Mouse (Mus musculus) monocyte, adult 2 months (primary cell): ENCODE data around the gene Slc16a11.
"Not testable (repeated sequence)": the region's sequence is repeated elsewhere in the genome, so short reads cannot be mapped to it uniquely, and the experiment has no call there.

ENCODE experiments used
- DNase-seq, 2 experiments: peaks; one replicate each; pipeline ENCODE4 v3.0.0; 2022; ENCODE audit warnings: low spot score in 2 of 2, low read depth in 1 of 2

The Slc16a11 gene

GRCm38 (mm10) chr11:70212423-70212822 is at the start of gene Slc16a11:
TSS of gene Slc16a11 (plus strand) at chr11:70212752.
- no peak for DNase-seq

GRCm38 (mm10) chr11:70165972-70166921 is 46.3 kb upstream of the Slc16a11 start:
- peak; percentile 39 to 47 for DNase-seq

DNA sequence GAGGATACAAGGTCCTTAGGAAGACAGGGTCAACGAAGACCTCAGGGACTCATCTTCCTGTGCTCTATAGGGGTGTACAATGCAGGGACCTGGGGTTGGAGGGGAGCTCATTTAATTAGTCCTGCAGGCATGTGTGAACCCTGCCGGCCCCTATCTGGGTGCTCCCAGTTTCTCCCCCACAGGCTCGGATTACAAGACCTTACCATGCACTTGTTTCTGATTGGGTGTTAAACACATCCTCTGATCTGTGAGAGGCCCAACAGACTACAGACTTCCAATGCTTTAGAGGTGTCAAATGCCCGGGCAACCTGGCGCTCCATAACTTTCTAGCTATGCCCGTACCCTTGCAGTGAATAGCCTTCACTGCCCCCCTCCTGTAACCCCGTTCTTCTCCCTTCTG is 44.4 kb upstream of the Slc16a11 start:
- DNase-seq = no peak

GRCm38 (mm10) chr11:70169471-70169870 is 43.1 kb upstream of the Slc16a11 start:
- DNase-seq = not testable (repeated sequence)

GRCm38 (mm10) chr11:70170291-70170690 is 42.3 kb upstream of the Slc16a11 start:
- DNase-seq = no peak

DNA sequence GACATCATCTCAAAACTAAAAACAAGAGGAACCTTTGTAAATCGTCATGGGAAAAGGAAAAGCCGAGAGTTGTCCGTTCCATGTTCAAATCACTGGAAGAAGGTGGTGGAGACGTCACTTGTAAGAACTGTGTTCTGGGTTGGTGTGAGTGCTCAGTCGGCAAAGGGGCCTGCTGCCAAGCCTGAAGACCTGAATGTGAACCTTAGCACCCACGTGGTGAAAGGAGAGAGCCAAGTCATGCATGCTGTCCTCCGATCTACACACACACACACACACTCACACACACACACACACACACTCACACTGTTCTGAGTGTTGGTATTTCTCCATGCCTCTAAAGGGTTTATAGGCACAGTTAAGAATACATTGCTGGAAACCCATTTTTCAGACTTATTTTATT is 41.4 kb upstream of the Slc16a11 start:
- DNase-seq = no peak

GRCm38 (mm10) chr11:70171847-70172246 is 40.7 kb upstream of the Slc16a11 start:
- no peak for DNase-seq

GRCm38 (mm10) chr11:70172298-70172697 is 40.3 kb upstream of the Slc16a11 start:
- no peak for DNase-seq

- DNase-seq = no peak
These were observed 38.1 kb upstream of the Slc16a11 start for GRCm38 (mm10) chr11:70174491-70174890.

GRCm38 (mm10) chr11:70177647-70178046 is 34.9 kb upstream of the Slc16a11 start:
- DNase-seq = no peak

- DNase-seq = no peak
These were observed 34.2 kb upstream of the Slc16a11 start for GRCm38 (mm10) chr11:70178311-70178710.

DNA sequence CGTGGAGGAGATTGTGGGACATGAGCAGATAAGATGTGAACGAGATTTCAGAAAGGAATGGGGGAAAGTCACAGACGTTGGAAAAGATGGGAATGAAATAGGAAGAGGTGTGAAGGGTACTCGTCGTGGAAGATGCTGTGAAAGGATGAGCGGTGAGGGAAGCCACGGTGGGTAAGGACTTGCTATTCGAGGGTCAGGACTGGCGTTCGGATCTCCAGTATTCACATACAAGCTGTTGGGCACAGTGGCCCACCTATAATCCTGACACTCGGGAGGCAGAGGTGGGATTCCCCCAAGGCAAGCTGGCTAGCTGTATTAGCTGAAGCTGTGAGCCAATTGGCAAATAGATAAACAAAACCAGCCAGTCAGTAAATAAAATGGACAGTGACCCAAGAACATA is 33.8 kb upstream of the Slc16a11 start:
- no peak for DNase-seq

DNA sequence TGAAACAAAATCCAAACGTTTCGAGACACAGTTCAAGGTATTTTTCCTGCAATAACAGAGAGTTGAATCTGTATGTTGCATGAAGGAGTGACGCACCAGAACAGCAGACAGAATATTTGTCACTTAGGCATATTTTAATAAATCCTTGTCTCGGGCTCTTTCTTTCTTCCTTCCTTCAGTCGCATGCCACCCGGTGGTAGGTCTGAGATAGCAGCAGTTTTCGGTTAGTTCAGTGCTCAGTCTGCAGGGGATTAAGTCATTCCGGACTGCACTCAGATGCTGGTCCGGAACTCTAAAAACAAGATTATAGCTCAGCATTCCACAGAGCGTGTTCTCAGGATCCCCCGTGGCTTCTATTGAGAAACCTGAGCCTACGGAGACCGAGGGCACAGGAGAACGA is 33.2 kb upstream of the Slc16a11 start:
- DNase-seq = no peak

DNA sequence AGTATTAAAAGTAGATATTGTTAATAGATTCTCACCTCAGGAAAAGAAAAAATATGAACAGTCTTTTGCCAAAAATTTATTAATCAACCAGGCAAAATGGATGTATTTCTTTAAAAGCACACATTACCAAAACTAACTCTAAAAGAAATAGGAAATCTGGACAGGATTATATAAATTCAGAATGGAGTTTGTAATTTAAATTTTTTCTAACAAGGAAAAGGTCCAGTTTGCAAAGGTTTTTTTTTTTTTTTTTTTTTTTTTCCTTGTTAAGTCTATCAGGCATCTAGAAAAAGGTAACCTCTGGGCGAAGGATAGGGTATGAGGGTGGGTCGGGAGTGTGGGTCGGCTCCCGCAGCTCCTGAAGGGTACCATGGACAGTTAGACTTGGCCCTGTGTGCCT is 32.1 kb upstream of the Slc16a11 start:
- DNase-seq = no peak

DNA sequence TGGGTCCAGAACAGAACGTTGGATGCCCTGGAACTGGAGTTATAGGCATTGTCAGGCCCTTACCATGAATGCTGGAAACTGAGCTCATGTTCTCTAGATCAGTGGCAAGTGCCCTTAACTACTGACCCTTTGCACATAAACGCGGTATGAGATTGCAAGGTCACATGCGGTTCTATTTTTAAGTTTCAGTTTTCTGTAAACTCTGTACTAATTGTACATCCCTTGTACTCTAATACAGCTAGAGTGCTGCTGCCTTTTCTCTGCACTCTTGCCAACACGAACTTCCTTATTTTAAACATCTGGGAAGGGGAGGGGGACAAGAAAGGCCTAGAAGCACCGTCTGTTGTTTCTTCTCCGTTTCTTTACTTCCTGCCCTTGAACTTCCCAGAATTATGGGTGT is 27.4 kb upstream of the Slc16a11 start:
- no peak for DNase-seq

- no peak for DNase-seq
These were observed 23.0 kb upstream of the Slc16a11 start for GRCm38 (mm10) chr11:70189319-70190134.

GRCm38 (mm10) chr11:70191188-70191587 is 21.4 kb upstream of the Slc16a11 start:
- DNase-seq = no peak

GRCm38 (mm10) chr11:70192157-70192556 is 20.4 kb upstream of the Slc16a11 start:
- no peak for DNase-seq

DNA sequence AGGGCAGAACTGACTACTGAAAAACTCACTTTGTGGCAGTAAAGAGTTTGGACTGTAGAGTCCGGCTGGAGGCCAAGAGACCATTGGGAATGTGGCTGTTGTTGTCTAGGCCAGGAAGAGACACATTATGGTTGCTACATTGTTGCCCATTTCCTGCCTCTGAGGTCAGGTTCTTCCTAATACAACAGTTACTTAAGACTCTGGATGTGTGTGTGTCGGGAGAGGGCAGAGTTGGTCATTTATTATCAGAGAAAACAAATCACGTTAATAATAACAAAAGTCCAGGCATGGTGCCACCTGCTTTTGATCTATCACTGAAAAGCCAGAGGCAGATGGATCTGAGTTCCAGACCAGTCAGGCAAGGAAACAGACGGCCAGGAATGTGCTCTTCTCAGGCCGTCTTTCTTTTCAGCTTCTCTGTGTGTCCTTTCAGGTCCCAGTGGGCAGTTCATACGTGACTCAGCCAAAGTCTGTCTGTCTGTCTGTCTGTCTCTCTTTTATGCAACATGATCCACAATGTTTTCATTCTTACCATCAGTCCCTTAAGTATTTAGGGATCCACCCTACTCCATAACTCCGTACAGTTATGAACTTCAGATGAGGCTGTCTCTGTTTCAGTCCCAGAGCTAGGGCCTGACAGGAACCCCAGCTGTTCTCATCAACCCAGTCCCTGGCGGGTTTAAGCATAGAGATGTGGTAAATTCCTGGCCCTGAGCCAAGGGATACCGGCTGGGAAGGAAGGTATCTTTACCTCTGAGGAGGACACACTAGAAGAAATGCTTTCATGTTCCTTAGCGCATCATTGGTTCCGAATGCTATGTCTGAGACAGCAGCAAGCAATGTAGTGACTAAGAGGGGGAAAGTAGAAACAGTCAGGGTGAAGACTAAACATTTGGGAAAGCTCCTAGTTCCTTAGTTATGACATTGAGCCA is 18.9 kb upstream of the Slc16a11 start:
- DNase-seq = no peak

DNA sequence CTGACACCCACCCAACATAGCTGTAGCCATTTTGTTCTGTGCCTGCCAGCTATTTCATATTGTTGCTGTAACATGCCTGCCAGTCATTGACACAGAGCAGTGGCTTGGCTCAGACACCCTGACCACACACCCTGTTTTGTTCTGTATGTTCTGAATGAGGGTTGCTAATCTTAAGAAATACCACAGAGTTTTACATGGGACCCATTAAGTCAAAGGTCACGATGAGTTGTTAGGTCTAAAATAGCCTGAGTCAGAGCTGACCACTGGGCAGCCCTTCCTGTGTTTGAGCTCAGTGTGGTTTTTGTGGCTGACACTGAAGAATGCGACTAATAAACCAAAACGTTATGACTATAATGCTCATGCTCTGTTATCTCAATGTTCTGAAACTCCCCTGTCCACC is 14.2 kb upstream of the Slc16a11 start:
- no peak for DNase-seq

DNA sequence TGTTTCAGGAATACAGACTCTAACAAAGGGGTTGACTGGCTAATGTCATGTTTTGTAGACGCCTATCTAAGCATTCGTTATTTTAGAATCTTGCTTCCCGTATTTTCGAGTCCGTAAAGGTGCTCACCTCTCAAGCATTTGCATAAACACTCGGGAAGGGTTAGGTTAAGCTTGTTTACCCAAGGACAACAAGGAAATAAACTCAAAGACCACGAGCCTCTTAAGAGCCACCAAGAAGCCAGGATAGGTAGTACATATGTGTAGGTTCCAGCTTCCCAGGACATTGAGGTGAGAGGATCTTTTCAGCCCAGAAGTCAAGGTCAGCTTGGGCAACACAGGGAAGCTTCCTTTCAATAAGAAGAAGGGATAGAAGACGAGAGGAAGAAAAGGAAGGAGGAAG is 13.4 kb upstream of the Slc16a11 start:
- DNase-seq = no peak
